Mouse (Mus musculus): ENCODE results near the gene Ccdc33.

GRCm38 (mm10) chr9:57992060-57992459, 126.6 kb downstream of the Ccdc33 start:
- TF ChIP-seq CTCF (IDR thresholded peaks at IDR 0.05; ENCODE audit: borderline replicate concordance, insufficient read depth, low read depth, low read length) (no peak), POLR2A (IDR thresholded peaks at IDR 0.05; ENCODE audit: borderline replicate concordance, insufficient read depth, low read length) (no peak)

Data from cerebellum, adult 2 months (tissue).